Mouse (Mus musculus): ENCODE measurements around the gene Dot1l. TPM values are rescaled to one million over a fixed set of nuclear protein-coding genes. Genes with fewer than 3 reads are reported as not detected.

The Dot1l gene
- 18.6 and 59.0 TPM in 2 replicates for polyA plus RNA-seq (2012; rRNA removed; ENCODE audit: low replicate concordance)

DNA sequence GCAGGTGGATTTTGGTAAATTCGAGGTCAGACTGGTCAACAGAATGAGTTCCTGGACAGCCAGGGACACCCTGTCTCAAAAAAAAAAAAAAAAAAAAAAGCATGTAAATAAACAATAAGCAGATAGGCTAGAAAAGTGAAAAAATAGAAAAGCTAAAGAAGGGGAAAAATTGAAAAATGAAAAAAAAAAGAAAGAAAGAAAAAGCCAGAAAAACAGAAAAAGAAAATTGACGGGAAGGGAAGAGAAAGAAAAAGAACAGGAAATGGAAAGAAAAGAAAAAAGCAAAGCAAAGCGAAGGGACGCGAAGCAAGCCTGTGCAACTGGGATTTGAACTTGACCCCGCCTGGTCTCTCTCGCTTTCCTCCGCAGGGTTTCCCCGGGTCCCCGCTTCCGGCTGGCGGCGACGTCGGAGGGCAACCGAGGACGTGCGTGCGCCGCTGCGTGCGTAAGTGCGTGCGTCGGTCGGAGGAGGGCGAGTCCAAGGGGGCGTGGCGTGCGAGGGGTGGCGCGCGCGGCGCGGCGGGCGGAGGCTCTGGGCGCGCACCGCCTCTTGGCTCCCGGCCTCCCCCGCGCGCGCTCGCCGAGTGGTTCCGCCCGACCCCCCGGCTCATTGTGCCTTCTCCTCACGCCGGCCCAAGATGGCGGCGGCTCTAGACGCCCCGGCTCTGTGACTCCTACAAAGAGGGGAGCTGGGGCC, at the start of gene Dot1l:
Dot1l (plus strand) TSS at position 613 of the 697 bp plus-strand sequence.

DNA sequence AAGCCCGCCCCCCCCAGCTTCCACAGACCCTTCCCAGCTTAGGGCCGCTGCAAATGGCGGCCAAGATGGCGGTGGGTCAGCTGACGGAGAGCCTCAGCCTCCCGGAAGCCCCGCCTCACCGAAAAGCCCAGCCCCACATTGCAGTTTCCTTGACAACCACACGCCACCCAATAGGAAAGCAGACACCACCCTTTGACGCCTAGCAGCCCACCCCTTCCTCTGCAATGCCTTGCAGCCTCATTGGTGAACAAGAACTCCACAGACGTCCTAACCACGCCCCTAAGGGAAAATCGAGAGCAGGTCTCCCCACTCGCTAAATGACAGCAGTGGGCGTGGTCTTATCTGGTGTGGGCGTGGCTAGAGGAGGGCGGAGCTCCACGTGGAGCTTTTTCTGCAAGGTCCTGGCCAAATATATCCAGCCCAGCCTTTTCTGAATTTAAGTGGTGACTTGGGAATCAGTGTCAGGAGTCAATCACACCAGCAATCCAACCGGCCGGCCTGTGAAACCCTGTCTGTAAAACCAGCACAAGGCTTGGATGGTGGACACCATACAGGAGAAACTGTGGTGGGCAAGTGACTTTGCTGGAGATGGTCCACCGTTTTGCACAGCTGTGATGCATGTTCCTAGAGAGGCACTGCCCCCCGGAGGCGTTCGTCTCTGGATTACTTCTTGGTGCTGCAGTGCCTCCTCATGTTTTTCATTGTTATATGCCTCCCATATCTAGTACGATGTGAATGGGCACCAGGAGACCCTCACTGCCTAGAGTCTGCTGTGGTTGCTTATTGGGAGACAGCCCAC, 12.6 kb upstream of the Dot1l start, which contains the start of gene Ap3d1:
Ap3d1 (minus strand) TSS at position 85 of the 799 bp plus-strand sequence.

DNA sequence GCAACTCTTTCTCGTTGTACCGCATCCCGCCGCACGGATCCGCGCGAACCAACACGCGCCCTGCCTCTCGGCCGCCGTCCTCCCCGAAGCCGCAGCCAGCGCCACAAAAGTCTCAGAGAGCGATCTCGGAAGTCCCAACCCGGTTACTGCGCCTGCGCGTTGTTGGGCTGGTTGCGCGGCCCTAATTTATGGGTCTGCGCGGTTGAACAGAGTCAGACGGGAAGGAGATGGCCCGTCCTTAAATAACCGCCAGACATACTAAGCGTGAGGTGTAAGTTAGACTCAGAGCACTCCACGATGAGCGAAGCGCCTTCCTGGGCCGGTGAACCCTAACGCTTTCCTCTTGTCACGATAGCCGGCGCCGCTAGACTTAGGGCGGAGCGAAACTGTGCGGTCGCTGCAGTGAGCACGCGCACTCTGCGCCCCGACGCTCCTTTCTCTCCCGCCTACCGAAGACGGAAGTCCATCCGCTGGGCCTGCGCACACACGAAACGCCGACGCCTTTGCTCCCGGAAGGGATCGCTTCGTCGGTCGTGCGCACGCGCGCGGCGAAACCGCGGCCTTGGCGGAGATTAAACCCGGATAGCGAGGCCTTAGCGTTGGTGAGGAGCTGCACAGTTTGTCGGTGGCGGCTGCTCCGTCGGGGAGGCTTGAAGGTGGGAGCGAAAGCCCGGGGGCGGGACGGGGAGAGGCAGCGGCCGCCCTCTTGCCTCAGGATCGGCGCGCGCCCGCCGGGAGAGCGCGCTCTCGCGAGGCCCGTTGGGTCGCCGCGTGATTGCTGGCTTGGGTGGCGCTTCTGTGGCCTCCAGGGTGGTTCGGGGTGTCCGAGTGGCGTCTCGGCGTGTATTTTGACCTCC, 43.4 kb downstream of the Dot1l start, which contains the start of the genes Sf3a2 and Plekhj1:
Sf3a2 (plus strand) TSS at position 49 of the 857 bp plus-strand sequence.
Plekhj1 (minus strand) TSS at position 477 of the 857 bp plus-strand sequence.

DNA sequence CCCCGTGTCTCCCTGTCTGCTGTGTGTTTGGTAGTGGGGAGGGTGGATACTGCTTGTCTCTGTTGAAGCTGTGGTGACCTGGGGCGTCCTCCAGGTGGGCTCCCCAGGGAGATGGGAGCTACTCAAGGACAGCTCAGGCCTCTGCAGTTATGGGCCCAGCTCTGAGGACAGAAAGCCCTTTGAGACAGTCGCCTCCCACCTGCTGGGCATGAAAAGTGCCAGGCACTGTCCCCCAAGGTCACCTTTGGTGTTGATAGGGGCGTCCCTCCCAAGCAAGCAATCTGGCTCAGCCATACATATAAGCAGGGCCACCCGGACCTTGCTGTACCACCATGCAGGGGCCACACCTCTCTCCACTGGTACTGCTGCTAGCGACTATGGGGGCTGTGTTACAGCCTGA, 49.9 kb downstream of the Dot1l start, which contains the start of gene Amh:
Amh (plus strand) TSS at position 328 of the 400 bp plus-strand sequence.

DNA sequence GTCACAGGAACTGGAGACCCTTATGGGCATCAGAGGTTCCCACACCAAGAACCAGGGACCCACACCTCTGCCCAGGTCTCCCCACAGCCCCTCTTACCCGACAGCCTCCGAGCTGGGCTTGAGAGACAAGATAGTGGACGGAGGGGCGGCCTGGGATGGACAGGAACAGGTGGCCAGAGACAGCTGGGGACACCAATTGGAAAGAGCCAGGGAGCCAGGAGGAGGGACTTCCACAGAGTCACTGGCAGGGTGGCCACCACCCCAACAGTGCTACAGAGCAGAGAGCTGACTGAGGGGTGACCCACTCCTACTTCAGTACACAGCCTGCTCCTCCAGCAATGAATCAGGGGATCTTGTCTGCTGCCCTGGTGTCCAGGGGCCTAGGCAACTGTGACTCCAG, 58.4 kb downstream of the Dot1l start, which contains the start of gene Jsrp1:
Jsrp1 (minus strand) TSS at position 133 of the 400 bp plus-strand sequence.

DNA sequence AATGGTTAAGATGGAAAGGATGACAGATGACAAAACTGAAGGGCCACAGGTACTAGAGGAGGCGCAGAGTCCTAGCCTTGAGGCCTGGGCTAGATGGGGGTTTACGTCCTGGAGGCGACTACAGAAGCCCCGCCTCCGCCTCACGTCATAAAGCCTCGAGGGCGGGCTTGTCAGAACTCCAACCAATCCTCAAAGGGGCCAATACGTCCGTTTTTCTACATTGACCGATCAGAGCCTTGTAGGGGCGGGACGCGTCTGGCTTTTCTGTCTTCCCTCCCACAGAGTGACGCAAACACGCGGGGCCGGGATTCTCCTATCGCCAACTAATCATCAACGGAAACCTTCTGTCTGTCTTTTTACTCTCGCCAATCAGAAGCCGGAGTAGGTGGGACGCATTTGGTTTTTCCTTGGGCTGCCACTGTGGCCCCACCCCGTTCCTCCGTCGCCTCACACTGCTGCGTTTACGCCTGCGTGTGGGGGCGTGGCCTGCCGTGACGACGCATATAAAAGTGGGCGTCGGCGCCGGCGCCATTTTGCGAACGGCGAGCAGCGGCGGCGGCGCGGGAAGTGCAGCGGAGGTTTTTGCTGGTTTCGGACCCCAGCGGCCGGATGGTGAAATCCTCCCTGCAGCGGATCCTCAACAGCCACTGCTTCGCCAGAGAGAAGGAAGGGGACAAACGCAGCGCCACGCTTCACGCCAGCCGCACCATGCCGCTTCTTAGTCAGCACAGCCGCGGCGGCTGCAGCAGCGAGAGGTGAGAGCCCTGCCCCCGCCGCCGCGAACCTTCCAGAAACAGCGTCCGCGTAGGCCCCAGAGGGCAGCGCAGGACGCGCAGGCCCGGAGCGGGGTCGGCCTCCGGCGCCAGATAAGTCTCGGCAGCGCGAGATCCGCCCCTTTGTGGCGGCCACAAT, 71.4 kb downstream of the Dot1l start, which contains the start of gene Oaz1:
Oaz1 (plus strand) TSS at position 506 of the 912 bp plus-strand sequence.

DNA sequence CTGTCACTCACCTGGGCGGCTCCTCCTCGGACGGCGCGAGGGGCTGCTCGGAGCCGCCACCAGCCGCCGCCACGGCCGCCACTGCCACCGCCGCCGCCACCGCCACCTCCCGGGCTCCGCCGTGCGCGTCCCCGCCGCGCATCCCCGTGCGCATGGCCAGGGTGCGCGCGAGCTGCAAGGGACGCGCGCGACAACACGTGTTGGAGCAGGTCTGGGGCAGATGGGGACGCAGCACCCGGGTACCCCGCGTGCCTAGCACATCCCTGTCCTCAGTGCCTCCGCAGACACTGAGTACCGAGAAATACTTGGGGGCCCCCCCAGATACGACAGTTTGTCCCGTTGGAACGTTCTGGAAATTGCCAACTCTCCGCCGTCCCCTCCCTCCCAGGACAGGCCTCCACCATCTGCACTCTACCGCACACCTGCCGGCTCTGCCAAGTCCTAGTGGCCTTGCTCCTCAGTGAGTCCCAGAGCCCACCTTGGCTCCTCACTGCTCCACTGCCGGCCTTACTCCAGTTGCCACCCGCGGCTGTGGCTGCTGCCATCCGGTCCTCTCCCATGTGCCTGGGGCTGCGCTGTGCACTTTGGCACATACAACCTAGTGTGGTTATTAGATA, 89.0 kb downstream of the Dot1l start, which contains the start of gene Lingo3:
Lingo3 (minus strand) TSS at position 109 of the 617 bp plus-strand sequence.

Other genes starting within 250 kb of the Dot1l start
- 0.05 and 0.06 TPM in 2 replicates for gene Atp8b3, start 216.1 kb upstream of the Dot1l start, polyA plus RNA-seq (2012; rRNA removed; ENCODE audit: low replicate concordance)
- 51.6 and 93.8 TPM in 2 replicates for gene Rexo1, start 193.6 kb upstream of the Dot1l start, polyA plus RNA-seq (2012; rRNA removed; ENCODE audit: low replicate concordance)
- 17.2 and 59.7 TPM in 2 replicates for gene Klf16, start 177.9 kb upstream of the Dot1l start, polyA plus RNA-seq (2012; rRNA removed; ENCODE audit: low replicate concordance)
- gene Abhd17a, start 164.9 kb upstream of the Dot1l start, polyA plus RNA-seq (2012; rRNA removed; ENCODE audit: low replicate concordance), result 205 and 464 TPM in 2 replicates
- 135 and 145 TPM in 2 replicates for gene Scamp4, start 152.3 kb upstream of the Dot1l start, polyA plus RNA-seq (2012; rRNA removed; ENCODE audit: low replicate concordance)
- gene Adat3, start 152.3 kb upstream of the Dot1l start, polyA plus RNA-seq (2012; rRNA removed; ENCODE audit: low replicate concordance), result 11.8 and 32.4 TPM in 2 replicates
- gene Gm49322, start 149.2 kb upstream of the Dot1l start, polyA plus RNA-seq (2012; rRNA removed; ENCODE audit: low replicate concordance), result 2.7 and 3.6 TPM in 2 replicates
- gene Csnk1g2, start 132.4 kb upstream of the Dot1l start, polyA plus RNA-seq (2012; rRNA removed; ENCODE audit: low replicate concordance), result 181 and 382 TPM in 2 replicates
- gene Btbd2, start 98.1 kb upstream of the Dot1l start, polyA plus RNA-seq (2012; rRNA removed; ENCODE audit: low replicate concordance), result 87.3 and 118 TPM in 2 replicates
- 740 and 1,180 TPM in 2 replicates for gene Mknk2, start 77.1 kb upstream of the Dot1l start, polyA plus RNA-seq (2012; rRNA removed; ENCODE audit: low replicate concordance)
- gene Mob3a, start 53.2 kb upstream of the Dot1l start, polyA plus RNA-seq (2012; rRNA removed; ENCODE audit: low replicate concordance), result 80.9 and 125 TPM in 2 replicates
- 46.0 and 58.0 TPM in 2 replicates for gene Izumo4, start 53.0 kb upstream of the Dot1l start, polyA plus RNA-seq (2012; rRNA removed; ENCODE audit: low replicate concordance)
- gene Ap3d1, start 12.9 kb upstream of the Dot1l start, polyA plus RNA-seq (2012; rRNA removed; ENCODE audit: low replicate concordance), result 127 and 144 TPM in 2 replicates
- 28.5 and 70.7 TPM in 2 replicates for gene Sf3a2, start 43.0 kb downstream of the Dot1l start, polyA plus RNA-seq (2012; rRNA removed; ENCODE audit: low replicate concordance)
- 48.7 and 79.2 TPM in 2 replicates for gene Plekhj1, start 43.4 kb downstream of the Dot1l start, polyA plus RNA-seq (2012; rRNA removed; ENCODE audit: low replicate concordance)
- 0.47 and 3.1 TPM in 2 replicates for gene Amh, start 50.0 kb downstream of the Dot1l start, polyA plus RNA-seq (2012; rRNA removed; ENCODE audit: low replicate concordance)
- 0.38 and 44.2 TPM in 2 replicates for gene Jsrp1, start 58.3 kb downstream of the Dot1l start, polyA plus RNA-seq (2012; rRNA removed; ENCODE audit: low replicate concordance)
- 1,126 and 1,128 TPM in 2 replicates for gene Oaz1, start 71.5 kb downstream of the Dot1l start, polyA plus RNA-seq (2012; rRNA removed; ENCODE audit: low replicate concordance)
- 3.3 TPM in 1 of 2 replicates, not detected in the other for gene Lingo3, start 88.8 kb downstream of the Dot1l start, polyA plus RNA-seq (2012; rRNA removed; ENCODE audit: low replicate concordance)
- gene Lsm7, start 100.0 kb downstream of the Dot1l start, polyA plus RNA-seq (2012; rRNA removed; ENCODE audit: low replicate concordance), result 89.6 and 111 TPM in 2 replicates
- 96.5 and 123 TPM in 2 replicates for gene Sppl2b, start 100.1 kb downstream of the Dot1l start, polyA plus RNA-seq (2012; rRNA removed; ENCODE audit: low replicate concordance)
- gene Tmprss9, start 116.6 kb downstream of the Dot1l start, polyA plus RNA-seq (2012; rRNA removed; ENCODE audit: low replicate concordance), result 0.13 and 0.14 TPM in 2 replicates
- 202 and 257 TPM in 2 replicates for gene Timm13, start 145.8 kb downstream of the Dot1l start, polyA plus RNA-seq (2012; rRNA removed; ENCODE audit: low replicate concordance)
- gene Lmnb2, start 163.0 kb downstream of the Dot1l start, polyA plus RNA-seq (2012; rRNA removed; ENCODE audit: low replicate concordance), result 11.2 and 14.6 TPM in 2 replicates
- 31.8 and 52.6 TPM in 2 replicates for gene Gadd45b, start 174.9 kb downstream of the Dot1l start, polyA plus RNA-seq (2012; rRNA removed; ENCODE audit: low replicate concordance)

Measured in mammary gland, adult 2 months (tissue).